In the genomic region with DNA sequence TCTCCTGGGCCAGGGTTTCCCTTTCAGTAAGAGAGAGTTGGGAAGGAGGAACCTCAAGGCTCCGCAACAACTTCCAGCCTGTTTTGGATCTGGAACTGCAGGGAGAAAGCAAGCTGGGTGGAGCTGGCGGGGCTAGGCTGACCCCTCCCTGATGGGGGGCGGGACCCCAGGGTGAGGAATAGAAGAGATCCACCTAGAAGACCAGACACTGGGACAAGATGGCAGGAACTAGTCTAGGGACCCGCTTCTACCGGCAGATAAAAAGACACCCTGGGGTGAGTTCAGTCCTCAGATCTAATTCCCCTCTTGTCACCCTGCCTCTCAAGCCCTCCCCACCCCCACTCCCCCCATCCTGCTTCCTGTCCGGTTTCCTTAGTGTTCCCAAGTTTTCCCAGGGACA, we compare ENCODE assay signal across 7 mouse cellular contexts. TPM values are rescaled to one million over a fixed set of nuclear protein-coding genes. Genes with fewer than 3 reads are reported as not detected.
DNase-seq lines count a peak whose midpoint lies in the region; ATAC-seq lines count a peak whose summit lies in the region.

A gene (plus strand): TSS at position 204 of the 400 bp plus-strand sequence.

- no peak for ATAC-seq in heart, embryonic 11.5 days (replicated peaks; ENCODE audit: insufficient number of reproducible peaks, low FRiP score, low TSS enrichment)
- no peak for ATAC-seq in neural tube, embryonic 12.5 days (ENCODE audit: low FRiP score, low read depth)

- peak; percentile 69 for DNase-seq in ZHBTc4 (ENCODE audit: low read depth, low spot score)
- no peak for DNase-seq in limb, embryonic 10.5 days (ENCODE audit: low spot score)
- no peak for DNase-seq in embryo, embryonic 11 days
- no peak for DNase-seq in layer of hippocampus, adult 8-10 months (ENCODE audit: low spot score in 2 of 2)

- WGBS in heart, embryonic 11.5 days (ENCODE audit: insufficient replicate concordance) = 8% methylated on average over 6 of the region's 6 CpGs
- WGBS in limb, embryonic 10.5 days = 9% methylated on average over 6 of the region's 6 CpGs
- WGBS in neural tube, embryonic 12.5 days = 14% methylated on average over 6 of the region's 6 CpGs

- H3K27ac ChIP-seq in brown adipose tissue, adult 24 weeks (replicated peaks; ENCODE audit: low read depth, low read length) = peak within 1 kb of the TSS; percentile 64
- H3K27ac ChIP-seq in heart, embryonic 11.5 days (ENCODE audit: low read depth, low read length) = no peak within 1 kb of the TSS
- peak within 1 kb of the TSS; percentile 79 for H3K27ac ChIP-seq in limb, embryonic 10.5 days
- no peak within 1 kb of the TSS for H3K27ac ChIP-seq in neural tube, embryonic 12.5 days

- H3K4me1 ChIP-seq in brown adipose tissue, adult 24 weeks (ENCODE audit: control insufficient read depth, insufficient read depth, insufficient read length, low read length) = no peaks in the 10 kb centered on the region
- peaks cover 52% of the 10 kb centered on the region for H3K4me1 ChIP-seq in heart, embryonic 11.5 days (ENCODE audit: control insufficient read depth, insufficient read depth, low read length)
- peaks cover 91% of the 10 kb centered on the region for H3K4me1 ChIP-seq in limb, embryonic 10.5 days
- peaks cover 80% of the 10 kb centered on the region for H3K4me1 ChIP-seq in neural tube, embryonic 12.5 days

- peaks cover 5% of the 10 kb centered on the region; the same call in 1 of the 2 replicates for H3K36me3 ChIP-seq in heart, embryonic 11.5 days (ENCODE audit: control insufficient read depth, insufficient read depth, low read length)
- peaks cover 30% of the 10 kb centered on the region for H3K36me3 ChIP-seq in limb, embryonic 10.5 days
- peaks cover 21% of the 10 kb centered on the region for H3K36me3 ChIP-seq in neural tube, embryonic 12.5 days

- peak within 1 kb of the TSS; percentile 94 for H3K4me2 ChIP-seq in heart, embryonic 11.5 days
- peak within 1 kb of the TSS; percentile 76 for H3K4me2 ChIP-seq in neural tube, embryonic 12.5 days (replicated peaks)

- no peaks in the 10 kb centered on the region for H3K9me3 ChIP-seq in heart, embryonic 11.5 days (replicated peaks; ENCODE audit: control insufficient read depth, low read length)
- no peaks in the 10 kb centered on the region for H3K9me3 ChIP-seq in limb, embryonic 10.5 days (replicated peaks)
- no peaks in the 10 kb centered on the region for H3K9me3 ChIP-seq in neural tube, embryonic 12.5 days

- H3K9ac ChIP-seq in heart, embryonic 11.5 days (ENCODE audit: low read depth, low read length) = no peak within 1 kb of the TSS
- no peak within 1 kb of the TSS for H3K9ac ChIP-seq in neural tube, embryonic 12.5 days

- H3K4me3 ChIP-seq in brown adipose tissue, adult 24 weeks (ENCODE audit: insufficient read depth, low read depth, low read length) = peak within 1 kb of the TSS; percentile 52
- H3K4me3 ChIP-seq in heart, embryonic 11.5 days (ENCODE audit: low read depth, low read length) = peak within 1 kb of the TSS; percentile 31
- peak within 1 kb of the TSS; percentile 57 for H3K4me3 ChIP-seq in limb, embryonic 10.5 days
- 0 out of 2 replicates have a peak within 1 kb of the TSS, but pooled peaks have one; percentile 7 for H3K4me3 ChIP-seq in neural tube, embryonic 12.5 days

- peaks cover 61% of the 10 kb centered on the region for H3K27me3 ChIP-seq in heart, embryonic 11.5 days (ENCODE audit: control insufficient read depth, insufficient read depth, low read length)
- H3K27me3 ChIP-seq in limb, embryonic 10.5 days (ENCODE audit: low read depth, poor library complexity, severe bottlenecking) = peaks cover 92% of the 10 kb centered on the region
- H3K27me3 ChIP-seq in neural tube, embryonic 12.5 days (replicated peaks) = peaks cover 57% of the 10 kb centered on the region

RNA-seq across cellular contexts. Expression of the gene that starts here (rescaled TPM):
- polyA plus RNA-seq in brown adipose tissue, adult 24 weeks (2012; ENCODE audit: insufficient read depth, insufficient read length, missing spikeins) = 13.0 and 14.5 TPM in 2 replicates
- polyA plus RNA-seq in heart, embryonic 11.5 days (2014; fragmentation: Nextera tagmentation; extraction: Ambion mirVana) = 10.1 and 13.9 TPM in 2 replicates
- 1.4 and 3.4 TPM in 2 replicates for polyA plus RNA-seq in limb, embryonic 10.5 days (2016; fragmentation: Nextera tagmentation; extraction: Ambion mirVana)
- polyA plus RNA-seq in neural tube, embryonic 12.5 days (2016; fragmentation: Nextera tagmentation; extraction: Ambion mirVana) = 7.3 and 7.6 TPM in 2 replicates
- 1 to 10 TPM; 2.9 to 4.4 (median 3.6) TPM for total RNA-seq in layer of hippocampus, adult 8-10 months (2022)

Comparison
In these comparisons a context has a peak if more than half of its experiments do, and no peak if none do; other contexts are left out.
1. H3K27ac ChIP-seq: peak in brown adipose tissue, adult 24 weeks (single experiment) and limb, embryonic 10.5 days (single experiment); none in heart, embryonic 11.5 days (single experiment) and neural tube, embryonic 12.5 days (single experiment).
2. H3K4me3 ChIP-seq: peak in every context shown above with its lines; median percentile 57 in limb, embryonic 10.5 days; 52 in brown adipose tissue, adult 24 weeks; 31 in heart, embryonic 11.5 days; 7 in neural tube, embryonic 12.5 days.